Mouse (Mus musculus): ENCODE measurements around the gene Palm. TPM values are rescaled to one million over a fixed set of nuclear protein-coding genes. Genes with fewer than 3 reads are reported as not detected.

Palm gene
- polyA plus RNA-seq, 1 experiment from 2014 or later = 56.8 TPM

DNA sequence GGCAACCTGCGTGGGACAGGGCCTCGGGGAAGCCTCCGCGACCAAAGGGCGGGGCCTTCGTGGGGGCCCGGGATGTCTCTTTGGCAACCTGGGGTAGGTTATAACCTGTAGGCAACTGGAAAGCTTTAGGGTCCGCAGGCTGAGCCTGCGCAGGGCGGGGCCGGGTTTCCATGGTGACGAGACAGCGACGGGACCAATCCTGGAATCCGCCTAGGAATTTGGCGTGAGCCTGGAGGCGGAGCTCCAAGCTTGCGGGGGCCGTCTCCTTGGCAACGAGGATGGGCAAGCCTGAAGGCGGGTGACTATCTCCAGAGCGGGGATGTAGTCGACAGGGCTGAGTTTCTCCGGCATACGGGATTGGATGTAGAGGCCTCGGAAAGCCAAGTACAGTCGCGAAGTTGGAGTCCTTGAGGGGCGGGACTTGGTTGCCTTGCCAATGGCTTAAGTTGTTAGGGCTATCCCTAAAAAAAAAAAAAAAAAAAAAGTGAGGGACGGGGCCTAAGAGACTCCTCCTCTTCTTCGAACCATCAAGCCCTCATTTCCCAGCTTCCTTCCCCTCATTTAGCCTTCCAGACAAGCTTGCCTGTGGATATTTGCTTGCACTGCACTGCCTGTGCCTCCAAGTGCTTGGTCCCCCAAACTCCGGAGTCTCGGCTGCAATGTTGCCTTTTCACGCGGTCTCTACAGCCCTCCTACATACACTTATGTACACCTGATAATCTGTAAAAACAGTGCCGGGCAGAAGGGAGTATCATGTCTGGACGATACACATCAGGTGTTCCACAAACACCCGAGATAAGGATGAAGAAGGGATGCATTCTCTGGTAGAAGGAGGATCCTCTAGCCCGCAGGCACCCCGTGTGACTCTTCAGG is 25.8 kb upstream of the Palm start:
- peak; percentile 78 for ATAC-seq (ENCODE audit: insufficient read depth, low FRiP score)
- H3K27ac ChIP-seq (ENCODE audit: low read length) = peak overlapping the region; percentile 95
- WGBS = 10% methylated on average over 40 of the region's 40 CpGs
- no peaks in the 10 kb centered on the region for H3K36me3 ChIP-seq (ENCODE audit: control insufficient read depth, insufficient read depth, low read length)
- peak overlapping the region; percentile 99 for H3K9ac ChIP-seq (ENCODE audit: low read length)
- H3K4me1 ChIP-seq (ENCODE audit: control insufficient read depth, insufficient read depth, low read length) = peaks cover 32% of the 10 kb centered on the region
- peak overlapping the region; percentile 89 for H3K4me2 ChIP-seq (ENCODE audit: low read depth, low read length)
- no peaks in the 10 kb centered on the region; the same call in 1 of the 2 replicates for H3K9me3 ChIP-seq (replicated peaks; ENCODE audit: control insufficient read depth, low read length)
- H3K27me3 ChIP-seq (ENCODE audit: control insufficient read depth, insufficient read depth, low read length) = no peaks in the 10 kb centered on the region
- H3K4me3 ChIP-seq (replicated peaks; ENCODE audit: low read length) = peak overlapping the region; percentile 99

DNA sequence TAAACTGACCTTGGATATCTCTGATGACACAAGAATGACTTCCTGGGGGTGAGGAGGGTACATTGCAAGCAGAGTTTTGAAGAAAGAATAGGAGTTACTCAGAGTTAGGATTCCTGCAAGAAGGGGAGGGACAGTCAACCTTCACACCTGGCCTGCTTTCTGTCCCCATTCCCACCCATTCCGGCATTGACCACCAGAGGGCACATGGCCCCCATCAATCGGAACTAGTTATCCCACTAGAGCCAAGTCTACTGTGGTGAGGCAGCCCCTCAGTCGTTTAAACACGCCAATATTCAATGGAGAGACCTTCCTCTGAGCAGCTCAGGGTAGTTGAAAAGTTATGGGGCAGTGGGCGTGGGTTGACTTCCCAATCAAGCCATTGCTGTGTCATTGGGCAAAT is 25.0 kb upstream of the Palm start:
- peaks cover 32% of the 10 kb centered on the region for H3K4me1 ChIP-seq (ENCODE audit: control insufficient read depth, insufficient read depth, low read length)
- WGBS = 2% methylated on average over 5 of the region's 5 CpGs
- H3K4me2 ChIP-seq (ENCODE audit: low read depth, low read length) = no peak overlapping the region; the same call in 1 of the 2 replicates
- H3K9ac ChIP-seq (ENCODE audit: low read length) = no peak overlapping the region
- H3K9me3 ChIP-seq (replicated peaks; ENCODE audit: control insufficient read depth, low read length) = no peaks in the 10 kb centered on the region; the same call in 1 of the 2 replicates
- H3K27ac ChIP-seq (ENCODE audit: low read length) = no peak overlapping the region
- no peaks in the 10 kb centered on the region for H3K27me3 ChIP-seq (ENCODE audit: control insufficient read depth, insufficient read depth, low read length)
- H3K4me3 ChIP-seq (replicated peaks; ENCODE audit: low read length) = 0 out of 2 replicates have a peak overlapping the region, but pooled peaks have one; percentile 99
- no peaks in the 10 kb centered on the region for H3K36me3 ChIP-seq (ENCODE audit: control insufficient read depth, insufficient read depth, low read length)
- no peak for ATAC-seq (ENCODE audit: insufficient read depth, low FRiP score)

DNA sequence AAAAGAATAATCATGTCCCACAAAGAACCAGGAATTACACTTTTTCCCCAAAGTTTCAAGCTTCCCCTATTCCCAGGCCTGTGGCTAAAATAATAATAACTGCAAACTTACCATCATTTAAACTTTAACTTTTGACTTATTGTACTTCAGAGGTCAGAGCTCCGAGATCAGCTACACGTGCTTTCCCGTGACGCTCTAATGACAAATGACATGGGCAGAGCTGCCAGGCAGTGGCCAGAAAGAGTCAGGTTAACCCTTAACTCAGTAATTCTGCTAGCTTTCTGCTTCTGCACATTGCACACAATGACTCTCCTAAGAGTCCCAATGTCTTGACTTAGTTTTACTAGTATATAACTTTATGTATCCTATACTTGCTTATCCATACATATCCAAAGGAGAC is 24.0 kb upstream of the Palm start:
- Histone ChIP-seq H3K27me3 (ENCODE audit: control insufficient read depth, insufficient read depth, low read length) (no peaks in the 10 kb centered on the region), H3K9me3 (replicated peaks; ENCODE audit: control insufficient read depth, low read length) (no peaks in the 10 kb centered on the region; the same call in 1 of the 2 replicates), H3K9ac (ENCODE audit: low read length) (no peak overlapping the region), H3K27ac (ENCODE audit: low read length) (no peak overlapping the region), H3K4me2 (ENCODE audit: low read depth, low read length) (no peak overlapping the region), H3K4me3 (replicated peaks; ENCODE audit: low read length) (no peak overlapping the region), H3K4me1 (ENCODE audit: control insufficient read depth, insufficient read depth, low read length) (peaks cover 26% of the 10 kb centered on the region), H3K36me3 (ENCODE audit: control insufficient read depth, insufficient read depth, low read length) (no peaks in the 10 kb centered on the region)
- no peak for ATAC-seq (ENCODE audit: insufficient read depth, low FRiP score)
- WGBS = 29% methylated on average over 4 of the region's 4 CpGs

DNA sequence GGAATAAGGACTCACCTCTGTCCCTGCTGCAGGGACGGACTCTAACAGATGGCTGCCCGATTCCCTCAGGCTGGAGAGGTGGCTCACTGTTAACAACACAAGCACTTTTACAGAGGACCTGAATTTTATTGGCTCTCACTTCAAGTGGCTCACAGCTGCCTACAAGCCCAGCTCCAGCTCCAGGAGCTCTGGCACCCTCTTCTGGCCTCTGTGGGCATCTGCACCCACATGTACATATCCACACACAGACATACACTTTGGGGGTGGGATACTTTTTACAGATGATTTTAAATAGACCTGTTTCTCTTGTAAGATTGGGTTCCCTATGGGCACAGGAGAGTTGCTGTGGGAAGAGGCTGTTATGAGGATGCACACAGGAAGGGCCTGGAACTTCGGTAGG is 21.1 kb upstream of the Palm start:
- Histone ChIP-seq H3K27ac (ENCODE audit: low read length) (no peak overlapping the region), H3K27me3 (ENCODE audit: control insufficient read depth, insufficient read depth, low read length) (no peaks in the 10 kb centered on the region), H3K4me1 (ENCODE audit: control insufficient read depth, insufficient read depth, low read length) (peaks cover 15% of the 10 kb centered on the region), H3K9me3 (replicated peaks; ENCODE audit: control insufficient read depth, low read length) (peaks cover 2% of the 10 kb centered on the region; the same call in 1 of the 2 replicates), H3K36me3 (ENCODE audit: control insufficient read depth, insufficient read depth, low read length) (no peaks in the 10 kb centered on the region), H3K4me3 (replicated peaks; ENCODE audit: low read length) (no peak overlapping the region), H3K4me2 (ENCODE audit: low read depth, low read length) (no peak overlapping the region), H3K9ac (ENCODE audit: low read length) (no peak overlapping the region)
- ATAC-seq (ENCODE audit: insufficient read depth, low FRiP score) = no peak
- 94% methylated on average over 3 of the region's 3 CpGs for WGBS

DNA sequence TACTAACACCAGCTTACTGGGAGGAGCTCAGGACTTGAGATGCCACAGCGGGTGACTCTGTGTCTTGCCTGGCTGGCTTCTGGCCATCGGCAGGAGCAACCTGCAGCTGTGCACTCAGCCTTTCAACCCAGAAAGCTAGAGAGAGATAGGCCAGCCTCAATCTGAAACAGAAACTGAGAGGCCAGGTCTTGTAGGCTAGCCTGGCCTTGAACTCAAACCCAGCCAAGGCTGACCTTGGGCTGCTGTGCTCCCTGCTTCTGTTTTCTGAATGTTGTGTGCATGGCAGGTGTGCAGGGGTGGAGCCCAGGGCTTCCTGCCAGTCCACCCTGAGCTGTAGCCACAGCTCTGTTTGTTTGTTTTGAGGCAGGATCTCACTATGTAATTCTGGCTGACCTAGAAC is 20.2 kb upstream of the Palm start:
- no peak for ATAC-seq (ENCODE audit: insufficient read depth, low FRiP score)
- peaks cover 19% of the 10 kb centered on the region for H3K4me1 ChIP-seq (ENCODE audit: control insufficient read depth, insufficient read depth, low read length)
- peaks cover 2% of the 10 kb centered on the region; the same call in 1 of the 2 replicates for H3K9me3 ChIP-seq (replicated peaks; ENCODE audit: control insufficient read depth, low read length)
- no peaks in the 10 kb centered on the region for H3K36me3 ChIP-seq (ENCODE audit: control insufficient read depth, insufficient read depth, low read length)
- H3K4me3 ChIP-seq (replicated peaks; ENCODE audit: low read length) = no peak overlapping the region
- H3K27ac ChIP-seq (ENCODE audit: low read length) = no peak overlapping the region
- 90% methylated on average over 2 of the region's 2 CpGs for WGBS
- H3K4me2 ChIP-seq (ENCODE audit: low read depth, low read length) = no peak overlapping the region
- no peaks in the 10 kb centered on the region for H3K27me3 ChIP-seq (ENCODE audit: control insufficient read depth, insufficient read depth, low read length)
- no peak overlapping the region for H3K9ac ChIP-seq (ENCODE audit: low read length)

GRCm38 (mm10) chr10:79774486-79775279 is 18.7 kb upstream of the Palm start:
- no peak overlapping the region for H3K4me2 ChIP-seq (ENCODE audit: low read depth, low read length)
- H3K4me3 ChIP-seq (replicated peaks; ENCODE audit: low read length) = no peak overlapping the region
- whole genome bisulfite sequencing = 69% methylated on average over 5 of the region's 5 CpGs
- H3K4me1 ChIP-seq (ENCODE audit: control insufficient read depth, insufficient read depth, low read length) = peaks cover 27% of the 10 kb centered on the region
- no peaks in the 10 kb centered on the region for H3K36me3 ChIP-seq (ENCODE audit: control insufficient read depth, insufficient read depth, low read length)
- no peak for ATAC-seq (ENCODE audit: insufficient read depth, low FRiP score)
- no peak overlapping the region for H3K27ac ChIP-seq (ENCODE audit: low read length)
- H3K9ac ChIP-seq (ENCODE audit: low read length) = no peak overlapping the region
- no peaks in the 10 kb centered on the region for H3K27me3 ChIP-seq (ENCODE audit: control insufficient read depth, insufficient read depth, low read length)
- H3K9me3 ChIP-seq (replicated peaks; ENCODE audit: control insufficient read depth, low read length) = peaks cover 2% of the 10 kb centered on the region; the same call in 1 of the 2 replicates

DNA sequence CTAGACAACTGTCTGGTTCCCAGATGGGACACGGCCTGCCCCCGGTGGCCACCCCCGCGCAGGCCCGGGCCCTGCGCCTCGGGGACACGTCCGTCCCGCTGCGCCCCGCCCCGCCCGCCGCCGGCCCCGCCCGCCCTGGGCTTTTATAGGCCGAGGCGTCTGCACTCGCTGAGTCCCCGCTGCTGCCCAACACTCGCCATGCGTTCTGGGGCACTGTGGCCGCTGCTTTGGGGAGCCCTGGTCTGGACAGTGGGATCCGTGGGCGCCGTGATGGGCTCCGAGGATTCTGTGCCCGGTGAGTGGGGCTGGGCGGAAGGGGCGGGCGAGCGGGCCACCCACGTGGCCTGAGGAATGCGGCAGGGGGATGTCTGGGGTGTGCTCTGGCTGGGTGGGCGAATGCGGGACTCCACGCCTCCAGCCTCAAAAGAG is 16.3 kb upstream of the Palm start, which contains the start of gene Fstl3:
Gene Fstl3 (plus strand): TSS at position 170 of the 429 bp plus-strand sequence.
- no peak for ATAC-seq (ENCODE audit: insufficient read depth, low FRiP score)
- Histone ChIP-seq H3K27me3 (ENCODE audit: control insufficient read depth, insufficient read depth, low read length) (no peaks in the 10 kb centered on the region), H3K4me2 (ENCODE audit: low read depth, low read length) (peak within 1 kb of the TSS; percentile 73), H3K27ac (ENCODE audit: low read length) (peak within 1 kb of the TSS; percentile 54), H3K9me3 (replicated peaks; ENCODE audit: control insufficient read depth, low read length) (peaks cover 2% of the 10 kb centered on the region; the same call in 1 of the 2 replicates), H3K4me1 (ENCODE audit: control insufficient read depth, insufficient read depth, low read length) (peaks cover 36% of the 10 kb centered on the region), H3K9ac (ENCODE audit: low read length) (peak within 1 kb of the TSS; percentile 84), H3K4me3 (replicated peaks; ENCODE audit: low read length) (peak within 1 kb of the TSS; percentile 56), H3K36me3 (ENCODE audit: control insufficient read depth, insufficient read depth, low read length) (no peaks in the 10 kb centered on the region; the same call in 1 of the 2 replicates)
- WGBS = 1% methylated on average over 38 of the region's 39 CpGs

DNA sequence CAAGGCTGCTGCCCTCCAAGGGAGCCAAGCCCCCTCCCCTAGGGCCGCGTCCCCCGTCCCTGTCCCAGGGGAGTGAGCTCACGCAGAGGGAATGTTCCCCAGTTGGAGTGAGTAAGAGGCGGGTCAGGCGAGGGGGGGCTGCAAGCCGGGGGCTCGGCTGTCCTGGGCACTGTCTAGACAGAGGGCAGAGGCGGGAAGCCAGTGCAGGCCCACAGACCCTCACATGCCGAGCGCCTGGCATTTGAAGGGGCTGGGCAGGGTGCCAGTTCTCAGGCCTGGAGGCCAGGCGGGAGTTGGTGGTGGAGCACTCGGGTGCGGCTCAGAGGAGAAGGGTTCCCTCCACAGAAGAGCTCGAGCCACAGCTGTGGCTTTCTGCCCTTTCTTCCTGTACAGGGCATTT is 15.4 kb upstream of the Palm start:
- WGBS = 12% methylated on average over 15 of the region's 15 CpGs
- H3K27ac ChIP-seq (ENCODE audit: low read length) = peak overlapping the region; percentile 54
- H3K9ac ChIP-seq (ENCODE audit: low read length) = peak overlapping the region; percentile 84
- H3K9me3 ChIP-seq (replicated peaks; ENCODE audit: control insufficient read depth, low read length) = 0 out of 2 replicates have a peak, but pooled peaks cover 2% of the 10 kb centered on the region
- H3K36me3 ChIP-seq (ENCODE audit: control insufficient read depth, insufficient read depth, low read length) = no peaks in the 10 kb centered on the region; the same call in 1 of the 2 replicates
- ATAC-seq (ENCODE audit: insufficient read depth, low FRiP score) = 0 out of 2 replicates have a peak, but pooled peaks have one; percentile 9
- H3K4me3 ChIP-seq (replicated peaks; ENCODE audit: low read length) = peak overlapping the region; percentile 56
- peak overlapping the region; percentile 73 for H3K4me2 ChIP-seq (ENCODE audit: low read depth, low read length)
- H3K4me1 ChIP-seq (ENCODE audit: control insufficient read depth, insufficient read depth, low read length) = peaks cover 36% of the 10 kb centered on the region
- no peaks in the 10 kb centered on the region for H3K27me3 ChIP-seq (ENCODE audit: control insufficient read depth, insufficient read depth, low read length)

Measured in stomach, embryonic 16.5 days (tissue).